In genomic region chr11:83991701-83992100, GRCm38 (mm10) we compare ENCODE assay signal across 14 mouse cellular contexts. TPM values are rescaled to one million over a fixed set of nuclear protein-coding genes. Genes with fewer than 3 reads are reported as not detected.
A peak's percentile ranks its signal among the peaks of the same experiment; 100 is the strongest.
DNase-seq lines count a peak whose midpoint lies in the region; ATAC-seq lines count a peak whose summit lies in the region.
"Had no signal": no experiment of that assay in that cellular context is flagged by ENCODE, and none has a peak within 500 bp of the region (broad histone marks: within the 10 kb centered on the region; RNA-seq: fewer than 3 reads in every experiment).

No protein-coding gene starts in this region.

- no peak for ATAC-seq in cerebellum, adult (ENCODE audit: insufficient number of reproducible peaks, low FRiP score, low TSS enrichment)
- ATAC-seq: forebrain, embryonic 16.5 days; intestine, embryonic 16.5 days had no signal

- DNase-seq in cerebellum, postnatal 10 days, result peak; percentile 31 to 38
- DNase-seq in MN1 (ENCODE audit: low spot score) (peak; percentile 50), NIH3T3 (ENCODE audit: low read depth) (peak; percentile 27)
- peak; percentile 74 for DNase-seq in retina, postnatal 1 day
- no peak for DNase-seq in gastrocnemius, postnatal 25 days
- DNase-seq in embryo, embryonic 9.5 days (ENCODE audit: extremely low spot score), result no peak
- DNase-seq: adrenal gland, adult 2 months; adrenal gland, postnatal 25 days; gastrocnemius, postnatal 10 days; heart, postnatal 36 days; kidney, adult 2 months had no signal

RNA-seq across cellular contexts. Expression of gene Synrg, which starts 27.5 kb away (rescaled TPM):
- total RNA-seq in gastrocnemius, postnatal 25 days (2021), result 10 to 100 TPM; 30.5 to 32.3 TPM

RNA-seq across cellular contexts. Expression of gene Ddx52, which starts 49.8 kb away (rescaled TPM):
- 1 to 10 TPM; 8.6 to 8.7 TPM for total RNA-seq in gastrocnemius, postnatal 25 days (2021)

Comparison
In these comparisons a context has a peak if more than half of its experiments do, and no peak if none do; other contexts are left out.
1. DNase-seq: peak in cerebellum, postnatal 10 days (2 of 2), MN1 (single experiment), NIH3T3 (single experiment) and retina, postnatal 1 day (single experiment); none in gastrocnemius, postnatal 25 days (single experiment) and embryo, embryonic 9.5 days (single experiment).